Mouse (Mus musculus): ENCODE measurements around the gene AI182371.

The AI182371 gene

DNA sequence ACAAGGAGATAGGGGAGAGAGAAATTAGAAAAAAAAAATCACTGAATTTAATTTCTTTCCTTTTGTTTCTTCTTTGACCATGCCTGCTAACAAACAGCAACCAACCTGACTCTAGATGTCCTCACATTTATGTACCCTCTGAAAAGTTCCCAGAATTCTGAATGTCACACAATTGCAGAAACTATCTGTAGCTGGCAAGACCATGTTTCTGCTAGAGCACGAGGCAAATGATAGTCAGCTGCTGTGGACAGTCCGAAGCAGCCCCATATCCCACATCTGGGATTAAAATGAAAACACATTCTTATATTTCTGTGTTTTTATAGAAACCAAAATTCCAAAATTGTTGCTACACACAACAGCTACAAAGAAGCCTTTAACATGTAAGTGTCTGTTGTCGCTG lies at the start of gene AI182371:
Gene AI182371, minus strand, starts transcription at position 101 of the 400 bp plus-strand sequence.
- no peak for DNase-seq (ENCODE audit: low spot score in 2 of 2)

GRCm38 (mm10) chr2:35148806-35149205 lies 47.5 kb upstream of the AI182371 start:
- no peak for DNase-seq (ENCODE audit: low spot score in 2 of 2)

DNA sequence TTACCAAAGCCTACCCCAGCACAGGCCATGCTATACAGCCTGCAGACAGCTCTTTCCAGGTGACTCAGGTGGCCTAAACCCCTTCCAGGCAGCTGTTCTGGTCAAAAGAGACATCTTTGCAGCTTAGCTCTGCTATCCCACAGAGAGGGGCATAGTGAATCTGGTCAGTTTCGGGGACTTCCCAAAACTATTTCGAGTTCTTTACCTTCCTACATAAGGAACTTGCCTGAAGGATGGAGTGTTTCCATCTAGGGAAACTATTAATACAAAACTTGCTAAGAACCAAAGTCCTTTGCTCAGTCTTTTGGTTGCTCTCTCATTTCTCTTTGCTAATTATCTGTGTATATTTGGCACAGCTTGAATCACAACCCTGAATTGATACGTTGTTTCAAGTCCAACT lies 40.3 kb upstream of the AI182371 start:
- DNase-seq (ENCODE audit: low spot score in 2 of 2) = no peak

GRCm38 (mm10) chr2:35138576-35138975 lies 37.2 kb upstream of the AI182371 start:
- no peak for DNase-seq (ENCODE audit: low spot score in 2 of 2)

GRCm38 (mm10) chr2:35133891-35134290 lies 32.5 kb upstream of the AI182371 start:
- no peak for DNase-seq (ENCODE audit: low spot score in 2 of 2)

DNA sequence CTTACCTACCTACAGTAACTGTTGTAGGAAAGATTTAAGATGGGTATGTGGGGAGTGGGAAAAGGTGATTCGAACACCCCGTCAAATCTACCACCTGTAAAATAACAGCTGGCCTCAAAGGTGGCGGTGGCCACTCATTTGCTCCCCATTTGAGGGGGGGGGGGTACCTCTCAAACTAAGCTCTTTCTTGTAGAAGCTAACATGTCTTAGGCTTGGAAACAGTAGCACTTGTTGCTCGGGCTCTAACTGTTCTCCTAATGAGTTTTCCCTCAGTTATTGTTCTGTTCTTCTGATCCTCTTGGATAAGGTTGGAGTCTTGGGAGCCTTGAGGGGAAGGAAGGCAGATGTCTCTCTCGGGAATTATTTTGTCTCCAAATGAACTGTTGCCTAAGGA lies 31.3 kb upstream of the AI182371 start:
- DNase-seq (ENCODE audit: low spot score in 2 of 2) = no peak

GRCm38 (mm10) chr2:35131991-35132661 lies 30.8 kb upstream of the AI182371 start:
- peak; percentile 88 to 92 for DNase-seq (ENCODE audit: low spot score in 2 of 2)

GRCm38 (mm10) chr2:35131491-35131890 lies 30.1 kb upstream of the AI182371 start:
- DNase-seq (ENCODE audit: low spot score in 2 of 2) = no peak

DNA sequence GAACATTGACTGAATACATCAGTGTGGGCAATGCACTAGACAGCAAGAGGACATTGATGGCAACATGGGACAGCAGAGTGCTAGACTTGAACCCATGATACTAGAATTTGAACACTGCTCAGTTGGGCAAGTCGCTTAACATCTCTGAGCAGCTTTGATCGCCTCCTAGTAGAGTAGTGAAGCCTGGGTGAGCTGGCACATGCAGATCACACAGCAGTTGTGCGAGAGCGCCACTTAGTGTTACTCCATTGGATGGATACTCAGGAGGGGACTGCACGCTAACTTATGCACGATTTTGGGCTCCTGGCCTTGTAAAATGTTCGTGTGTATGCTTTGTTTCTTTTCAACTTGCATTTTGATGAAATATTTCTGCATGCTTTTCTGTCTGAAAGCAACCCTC lies 23.4 kb upstream of the AI182371 start:
- DNase-seq (ENCODE audit: low spot score in 2 of 2) = no peak

DNA sequence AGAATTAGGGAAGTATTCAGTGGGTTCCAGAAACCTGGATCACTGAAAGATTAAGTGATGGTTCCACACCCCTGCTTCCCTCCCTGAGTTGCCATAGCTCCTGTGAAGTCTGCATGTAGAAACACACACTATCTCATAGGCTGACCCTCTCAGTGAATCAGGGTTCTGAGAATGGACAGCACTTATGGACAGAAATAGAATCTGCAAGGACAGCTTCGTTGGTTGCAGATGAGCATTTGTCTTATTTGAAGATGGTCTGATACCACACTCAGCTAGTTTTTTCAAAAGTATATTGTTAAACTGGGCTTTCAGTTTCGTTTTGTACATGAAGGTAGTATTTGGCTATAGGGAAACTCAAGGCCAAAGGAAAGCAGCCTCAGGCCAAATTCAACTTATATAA lies 9.2 kb upstream of the AI182371 start:
- DNase-seq (ENCODE audit: low spot score in 2 of 2) = no peak

DNA sequence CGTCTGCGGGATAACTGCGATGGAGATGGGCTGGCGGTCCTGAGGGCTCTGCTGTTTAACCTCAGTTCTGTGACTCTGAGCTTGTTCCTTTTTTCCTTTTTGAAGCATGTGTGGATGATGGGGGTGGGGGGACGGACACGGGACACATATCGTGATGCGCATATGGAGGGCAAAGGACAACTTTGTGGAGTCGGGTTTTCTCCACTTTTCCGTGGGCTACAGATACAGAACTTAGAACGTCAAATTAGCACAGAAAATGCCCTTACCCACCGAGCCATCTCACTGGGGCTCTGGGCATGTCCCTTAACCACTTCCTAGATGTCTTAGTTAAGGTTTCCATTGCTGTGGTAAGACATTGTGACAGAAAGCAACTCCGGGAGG lies 8.6 kb upstream of the AI182371 start:
- no peak for DNase-seq (ENCODE audit: low spot score in 2 of 2)

DNA sequence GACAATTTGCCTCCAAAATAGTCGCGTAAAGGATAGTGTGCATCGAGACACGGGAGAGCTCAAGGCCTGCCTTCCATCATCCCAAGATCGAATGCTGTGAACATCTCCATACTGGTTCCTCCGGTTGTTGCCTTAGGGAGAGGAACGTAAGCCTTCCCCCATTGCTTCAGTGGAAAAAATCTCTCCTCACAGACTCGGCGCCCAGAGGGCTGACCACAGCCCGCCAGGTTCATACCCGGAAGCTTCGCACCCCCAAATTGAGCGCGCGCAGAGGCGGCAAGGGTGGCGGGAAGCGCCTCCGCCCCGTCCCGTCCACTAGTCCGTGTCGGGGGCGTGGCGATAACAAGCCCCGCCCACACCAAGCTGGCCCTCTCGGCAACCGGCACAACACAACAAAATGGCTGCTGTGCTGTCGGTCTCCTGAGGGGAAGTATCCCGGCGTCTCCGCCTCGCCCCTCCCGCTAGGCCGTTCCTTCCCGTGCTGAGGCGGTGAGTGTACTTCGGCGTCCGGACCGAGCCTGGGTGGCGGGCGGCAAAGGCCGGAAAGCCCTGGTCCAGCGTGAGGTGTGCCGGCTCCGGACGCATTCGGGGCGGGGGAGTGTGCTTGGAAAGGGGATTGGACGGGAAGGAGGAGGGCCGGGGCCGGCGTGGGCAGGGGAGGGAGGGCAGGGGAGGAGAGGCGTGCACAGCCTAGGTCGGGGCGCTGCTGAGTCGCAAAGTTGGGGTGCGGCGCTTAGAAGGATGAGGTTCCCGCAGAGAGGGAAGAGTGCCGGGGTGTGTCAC lies 8.0 kb upstream of the AI182371 start, which contains the start of gene Cntrl:
Gene Cntrl, plus strand, starts transcription at position 352 of the 783 bp plus-strand sequence.
- DNase-seq (ENCODE audit: low spot score in 2 of 2) = peak; percentile 97 to 99

GRCm38 (mm10) chr2:35108712-35109111 lies 7.4 kb upstream of the AI182371 start:
- peak; percentile 35 to 64 for DNase-seq (ENCODE audit: low spot score in 2 of 2)

- DNase-seq (ENCODE audit: low spot score in 2 of 2) = peak; percentile 49 to 65
Measured at GRCm38 (mm10) chr2:35107984-35108635, 6.8 kb upstream of the AI182371 start.

- no peak for DNase-seq (ENCODE audit: low spot score in 2 of 2)
Measured at GRCm38 (mm10) chr2:35104843-35105242, 3.5 kb upstream of the AI182371 start.

- no peak for DNase-seq (ENCODE audit: low spot score in 2 of 2)
Measured at GRCm38 (mm10) chr2:35103558-35103957, 2.2 kb upstream of the AI182371 start.

GRCm38 (mm10) chr2:35102777-35103176 lies 1.4 kb upstream of the AI182371 start:
- no peak for DNase-seq (ENCODE audit: low spot score in 2 of 2)

DNA sequence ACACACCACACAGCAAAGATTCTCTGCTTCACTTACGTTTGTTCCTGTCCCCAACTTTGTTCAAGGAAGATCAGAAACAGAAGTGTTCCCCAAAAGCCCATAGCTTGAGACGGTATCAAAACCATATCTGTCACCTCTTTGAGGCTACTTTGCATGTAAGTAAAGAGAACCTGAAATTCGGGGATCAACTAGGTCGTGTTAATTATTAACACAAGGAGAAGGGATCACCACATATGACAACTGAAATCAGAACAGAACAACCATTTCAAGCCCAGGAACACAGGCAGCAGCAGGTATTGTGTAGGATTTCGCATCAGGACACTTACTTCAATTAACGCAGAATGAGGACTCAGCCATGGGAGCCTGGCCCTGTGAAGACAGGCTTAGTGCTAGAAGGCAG lies 814 bp downstream of the AI182371 start:
- DNase-seq (ENCODE audit: low spot score in 2 of 2) = no peak

GRCm38 (mm10) chr2:35087418-35087817 lies 13.9 kb downstream of the AI182371 start:
- no peak for DNase-seq (ENCODE audit: low spot score in 2 of 2)

DNA sequence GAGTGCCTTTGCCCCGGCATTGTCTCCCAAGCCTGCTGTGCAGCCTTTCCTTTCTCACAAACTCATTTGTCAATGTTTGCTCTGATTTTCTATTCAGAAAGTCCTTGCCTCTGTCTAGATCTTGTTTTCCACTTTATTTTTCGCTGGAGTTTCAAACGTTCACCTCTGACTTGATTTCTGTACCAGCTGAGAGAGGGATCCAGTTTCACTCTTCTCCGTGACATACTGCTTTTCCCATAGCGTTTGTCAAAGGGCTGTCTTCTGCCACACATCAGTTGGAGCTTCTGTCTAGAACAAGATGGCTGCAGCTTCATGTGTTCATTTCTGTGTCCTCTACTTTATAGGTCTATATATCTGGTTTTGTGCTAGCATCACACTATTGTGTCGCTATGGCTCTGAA lies 22.2 kb downstream of the AI182371 start:
- no peak for DNase-seq (ENCODE audit: low spot score in 2 of 2)

- DNase-seq (ENCODE audit: low spot score in 2 of 2) = no peak
Measured at GRCm38 (mm10) chr2:35074328-35074727, 27.0 kb downstream of the AI182371 start.

GRCm38 (mm10) chr2:35072547-35072946 lies 28.8 kb downstream of the AI182371 start:
- DNase-seq (ENCODE audit: low spot score in 2 of 2) = no peak

- DNase-seq (ENCODE audit: low spot score in 2 of 2) = no peak
Measured at GRCm38 (mm10) chr2:35070275-35070674, 31.1 kb downstream of the AI182371 start.
